Mouse (Mus musculus): ENCODE data around the gene Slc2a9.

Gene Slc2a9

GRCm38 (mm10) chr5:38466569-38467110, 36.3 kb downstream of the Slc2a9 start:
- DNase-seq = no peak

GRCm38 (mm10) chr5:38461261-38461660, 41.7 kb downstream of the Slc2a9 start:
- DNase-seq = no peak

- no peak for DNase-seq
Measured at GRCm38 (mm10) chr5:38450936-38451335, 52.0 kb downstream of the Slc2a9 start.

GRCm38 (mm10) chr5:38449607-38450006, 53.3 kb downstream of the Slc2a9 start:
- no peak for DNase-seq

GRCm38 (mm10) chr5:38448121-38448520, 54.8 kb downstream of the Slc2a9 start:
- DNase-seq = no peak

- DNase-seq = no peak
Measured at GRCm38 (mm10) chr5:38446316-38446975, 56.5 kb downstream of the Slc2a9 start.

GRCm38 (mm10) chr5:38441088-38441839, 61.7 kb downstream of the Slc2a9 start:
- no peak for DNase-seq

- DNase-seq = no peak
Measured at GRCm38 (mm10) chr5:38440252-38441005, 62.5 kb downstream of the Slc2a9 start.

- DNase-seq = no peak
Measured at GRCm38 (mm10) chr5:38436681-38437080, 66.3 kb downstream of the Slc2a9 start.

- no peak for DNase-seq
Measured at GRCm38 (mm10) chr5:38434875-38435274, 68.1 kb downstream of the Slc2a9 start.

GRCm38 (mm10) chr5:38431201-38431600, 71.7 kb downstream of the Slc2a9 start:
- DNase-seq = no peak

- DNase-seq = no peak
Measured at GRCm38 (mm10) chr5:38429106-38429505, 73.8 kb downstream of the Slc2a9 start.

GRCm38 (mm10) chr5:38427757-38428156, 75.2 kb downstream of the Slc2a9 start:
- DNase-seq = no peak

- no peak for DNase-seq
Measured at GRCm38 (mm10) chr5:38425569-38425968, 77.4 kb downstream of the Slc2a9 start.

- DNase-seq = no peak
Measured at GRCm38 (mm10) chr5:38422426-38422825, 80.5 kb downstream of the Slc2a9 start.

GRCm38 (mm10) chr5:38418799-38419198, 84.1 kb downstream of the Slc2a9 start:
- DNase-seq = no peak

- no peak for DNase-seq
Measured at GRCm38 (mm10) chr5:38403612-38404011, 99.3 kb downstream of the Slc2a9 start.

- no peak for DNase-seq
Measured at GRCm38 (mm10) chr5:38402288-38402687, 100.7 kb downstream of the Slc2a9 start.

GRCm38 (mm10) chr5:38388857-38389256, 114.1 kb downstream of the Slc2a9 start:
- DNase-seq = no peak

GRCm38 (mm10) chr5:38388420-38388823, 114.5 kb downstream of the Slc2a9 start:
- DNase-seq = no peak

- no peak for DNase-seq
Measured at GRCm38 (mm10) chr5:38379970-38380369, 123.0 kb downstream of the Slc2a9 start.

- no peak for DNase-seq
Measured at GRCm38 (mm10) chr5:38372369-38372768, 130.6 kb downstream of the Slc2a9 start.

- no peak for DNase-seq
Measured at GRCm38 (mm10) chr5:38371308-38371707, 131.6 kb downstream of the Slc2a9 start.

All from lung, postnatal 14 days (tissue).